ENCODE assay signal across 29 mouse cellular contexts in genomic region chr3:154594156-154594555, GRCm38 (mm10). TPM values are rescaled to one million over a fixed set of nuclear protein-coding genes. Genes with fewer than 3 reads are reported as not detected.
DNase-seq lines count a peak whose midpoint lies in the region; ATAC-seq lines count a peak whose summit lies in the region.
"Had no signal": no experiment of that assay in that cellular context is flagged by ENCODE, and none has a peak within 500 bp of the region (broad histone marks: within the 10 kb centered on the region; RNA-seq: fewer than 3 reads in every experiment).

No protein-coding gene starts in this region.

- no peak overlapping the region for H3K4me2 ChIP-seq in forebrain, embryonic 11.5 days (ENCODE audit: low read depth, low read length, severe bottlenecking)
- no peak overlapping the region for H3K4me2 ChIP-seq in forebrain, embryonic 16.5 days (ENCODE audit: low read length)
- no peak overlapping the region for H3K4me2 ChIP-seq in hindbrain, embryonic 12.5 days (replicated peaks)
- H3K4me2 ChIP-seq: embryonic facial prominence, embryonic 12.5 days; embryonic facial prominence, embryonic 15.5 days; forebrain, embryonic 12.5 days; forebrain, embryonic 15.5 days; heart, embryonic 12.5 days; heart, embryonic 15.5 days; hindbrain, embryonic 14.5 days had no signal

- peaks cover 2% of the 10 kb centered on the region; the same call in 1 of the 2 replicates for H3K36me3 ChIP-seq in forebrain, embryonic 11.5 days (ENCODE audit: control insufficient read depth, insufficient read depth, low read length)
- H3K36me3 ChIP-seq in forebrain, embryonic 16.5 days (ENCODE audit: control insufficient read depth, insufficient read depth): peaks cover 2% of the 10 kb centered on the region
- H3K36me3 ChIP-seq in hindbrain, embryonic 12.5 days: peaks cover 48% of the 10 kb centered on the region

- intact Hi-C loops in left cerebral cortex, postnatal 4 days (cut with DNase I): no loop called here

- H3K27me3 ChIP-seq in forebrain, embryonic 11.5 days (ENCODE audit: control insufficient read depth, insufficient read depth, low read length): no peaks in the 10 kb centered on the region
- no peaks in the 10 kb centered on the region for H3K27me3 ChIP-seq in forebrain, embryonic 16.5 days (replicated peaks; ENCODE audit: control insufficient read depth, insufficient read depth, low read length)
- no peaks in the 10 kb centered on the region for H3K27me3 ChIP-seq in hindbrain, embryonic 12.5 days
- H3K27me3 ChIP-seq: CH12.LX; embryonic facial prominence, embryonic 12.5 days; embryonic facial prominence, embryonic 15.5 days; forebrain, embryonic 12.5 days; forebrain, embryonic 15.5 days; heart, embryonic 12.5 days; heart, embryonic 15.5 days; Patski had no signal

- no peak for ATAC-seq in forebrain, embryonic 11.5 days (replicated peaks; ENCODE audit: low FRiP score)
- ATAC-seq in forebrain, embryonic 16.5 days: no peak
- no peak for ATAC-seq in hindbrain, embryonic 12.5 days (ENCODE audit: low FRiP score)
- ATAC-seq: forebrain, embryonic 15.5 days; hindbrain, postnatal 0 days; Patski had no signal

- no peak overlapping the region for H3K9ac ChIP-seq in forebrain, embryonic 11.5 days (ENCODE audit: low read length)
- H3K9ac ChIP-seq in forebrain, embryonic 16.5 days (replicated peaks; ENCODE audit: low read depth, low read length): no peak overlapping the region
- H3K9ac ChIP-seq in hindbrain, embryonic 12.5 days: no peak overlapping the region
- H3K9ac ChIP-seq: embryonic facial prominence, embryonic 12.5 days; embryonic facial prominence, embryonic 15.5 days; forebrain, embryonic 12.5 days; forebrain, embryonic 15.5 days; heart, embryonic 12.5 days; heart, embryonic 15.5 days; hindbrain, embryonic 14.5 days had no signal

- H3K27ac ChIP-seq in forebrain, embryonic 11.5 days (ENCODE audit: low read depth, low read length): no peak overlapping the region
- no peak overlapping the region for H3K27ac ChIP-seq in forebrain, embryonic 16.5 days (ENCODE audit: low read length)
- no peak overlapping the region for H3K27ac ChIP-seq in hindbrain, embryonic 12.5 days
- H3K27ac ChIP-seq: embryonic facial prominence, embryonic 12.5 days; embryonic facial prominence, embryonic 15.5 days; forebrain, embryonic 12.5 days; forebrain, embryonic 15.5 days; heart, embryonic 15.5 days; hindbrain, embryonic 10.5 days; hindbrain, embryonic 14.5 days; hindbrain, postnatal 0 days had no signal

- WGBS in forebrain, embryonic 11.5 days: 92% methylated on average over 6 of the region's 6 CpGs
- 93% methylated on average over 6 of the region's 6 CpGs for WGBS in forebrain, embryonic 16.5 days
- 97% methylated on average over 6 of the region's 6 CpGs for WGBS in hindbrain, embryonic 12.5 days

- peak; percentile 13 for DNase-seq in forebrain, embryonic 11.5 days (ENCODE audit: low spot score)
- peak; percentile 74 for DNase-seq in kidney, adult 11 months
- DNase-seq in kidney, adult 18-20 months: no peak
- peak; percentile 87 for DNase-seq in kidney, adult 9 months
- DNase-seq in kidney, postnatal 14 days: peak; percentile 64
- DNase-seq in left cerebral cortex, postnatal 4 days: no peak
- DNase-seq: adrenal gland, postnatal 10 days; adrenal gland, postnatal 36 days; cerebellum, adult 18-20 months; cerebellum, adult 9-10 months; cerebellum, postnatal 14 days; gastrocnemius, postnatal 10 days; gastrocnemius, postnatal 36 days; heart, postnatal 10 days; heart, postnatal 36 days had no signal

- H3K9me3 ChIP-seq in forebrain, embryonic 11.5 days (ENCODE audit: control insufficient read depth, low read length): no peaks in the 10 kb centered on the region
- H3K9me3 ChIP-seq in forebrain, embryonic 16.5 days (ENCODE audit: control insufficient read depth, low read length): no peaks in the 10 kb centered on the region
- H3K9me3 ChIP-seq in hindbrain, embryonic 12.5 days (replicated peaks): no peaks in the 10 kb centered on the region
- H3K9me3 ChIP-seq: embryonic facial prominence, embryonic 12.5 days; embryonic facial prominence, embryonic 15.5 days; forebrain, embryonic 12.5 days; forebrain, embryonic 15.5 days; G1E; heart, embryonic 12.5 days; heart, embryonic 15.5 days; hindbrain, embryonic 10.5 days had no signal

- no peaks in the 10 kb centered on the region for H3K4me1 ChIP-seq in forebrain, embryonic 11.5 days (replicated peaks; ENCODE audit: control insufficient read depth, insufficient read depth, low read length)
- H3K4me1 ChIP-seq in forebrain, embryonic 16.5 days (replicated peaks; ENCODE audit: control insufficient read depth, insufficient read depth, low read length): peaks cover 10% of the 10 kb centered on the region
- H3K4me1 ChIP-seq in hindbrain, embryonic 12.5 days: peaks cover 9% of the 10 kb centered on the region
- H3K4me1 ChIP-seq: embryonic facial prominence, embryonic 12.5 days had no signal

- no peak overlapping the region for H3K4me3 ChIP-seq in forebrain, embryonic 11.5 days (ENCODE audit: low read depth, low read length)
- H3K4me3 ChIP-seq in forebrain, embryonic 16.5 days (replicated peaks; ENCODE audit: low read length): no peak overlapping the region
- H3K4me3 ChIP-seq in hindbrain, embryonic 12.5 days: no peak overlapping the region
- H3K4me3 ChIP-seq: embryonic facial prominence, embryonic 12.5 days; embryonic facial prominence, embryonic 15.5 days; forebrain, embryonic 12.5 days; forebrain, embryonic 15.5 days; heart, embryonic 12.5 days; heart, embryonic 15.5 days; hindbrain, embryonic 10.5 days had no signal

RNA-seq across cellular contexts. Expression of gene Cryz, which starts 2.4 kb away (rescaled TPM):
- polyA plus RNA-seq in forebrain, embryonic 11.5 days (2014; fragmentation: Nextera tagmentation; extraction: Ambion mirVana): 20.5 and 20.6 TPM in 2 replicates
- polyA plus RNA-seq in forebrain, embryonic 16.5 days (2015; fragmentation: Nextera tagmentation; extraction: Ambion mirVana): 9.2 and 12.3 TPM in 2 replicates
- 16.6 and 18.5 TPM in 2 replicates for polyA plus RNA-seq in hindbrain, embryonic 12.5 days (2016; fragmentation: Nextera tagmentation; extraction: Ambion mirVana)
- 10 to 100 TPM in 1 of 2 experiments, 1 to 10 TPM in 1; 8.6 to 10.9 TPM for total RNA-seq in left cerebral cortex, postnatal 4 days (2021)

RNA-seq across cellular contexts. Expression of gene Tyw3, which starts 2.7 kb away (rescaled TPM):
- polyA plus RNA-seq in forebrain, embryonic 11.5 days (2014; fragmentation: Nextera tagmentation; extraction: Ambion mirVana): 20.5 and 21.5 TPM in 2 replicates
- polyA plus RNA-seq in forebrain, embryonic 16.5 days (2015; fragmentation: Nextera tagmentation; extraction: Ambion mirVana): 14.5 and 14.6 TPM in 2 replicates
- polyA plus RNA-seq in hindbrain, embryonic 12.5 days (2016; fragmentation: Nextera tagmentation; extraction: Ambion mirVana): 11.7 and 12.7 TPM in 2 replicates
- 1 to 10 TPM; 6.4 to 9.4 TPM for total RNA-seq in left cerebral cortex, postnatal 4 days (2021)

Comparison
In these comparisons a context has a peak if more than half of its experiments do, and no peak if none do; other contexts are left out.
1. DNase-seq: peak in forebrain, embryonic 11.5 days (single experiment), kidney, adult 11 months (single experiment), kidney, adult 9 months (single experiment) and kidney, postnatal 14 days (single experiment); none in kidney, adult 18-20 months (single experiment) and left cerebral cortex, postnatal 4 days (single experiment).